Mouse (Mus musculus) neural tube, embryonic 11.5 days (tissue): Measurements from ENCODE around the gene Eya4. TPM values are rescaled to one million over a fixed set of nuclear protein-coding genes. Genes with fewer than 3 reads are reported as not detected.
A peak's percentile ranks its signal among the peaks of the same experiment; 100 is the strongest.

ENCODE experiments used
- ATAC-seq: fragments of 200-750 bp; cut with Nextera tagmentation; 2 replicates; pipeline ENCODE4 v1.8.0; 2017; ENCODE audit warnings: moderate number of reproducible peaks, mild to moderate bottlenecking, moderate TSS enrichment, moderate library complexity; ENCODE audit not compliant: insufficient read depth, low FRiP score, low TSS enrichment
- DNase-seq: peaks from one replicate; pipeline ENCODE4 v3.0.0-alpha.2; 2015; ENCODE audit warnings: low spot score
- H3K27ac ChIP-seq: fragments of 300-500 bp; sonication (generic); 2 replicates; pipeline ENCODE4 v1.5.1; 2014; ENCODE audit warnings: low read depth, mild to moderate bottlenecking, low read length
- H3K27me3 ChIP-seq: fragments of 300-500 bp; sonication (generic); 2 replicates; pipeline ENCODE4 v1.6.1; 2014; ENCODE audit warnings: mild to moderate bottlenecking, low read length, mixed read lengths; ENCODE audit not compliant: control insufficient read depth, insufficient read depth
- H3K36me3 ChIP-seq: fragments of 300-500 bp; sonication (generic); 2 replicates; pipeline ENCODE4 v1.6.1; 2014; ENCODE audit warnings: mild to moderate bottlenecking, low read length, moderate library complexity, mixed read lengths; ENCODE audit not compliant: control insufficient read depth, insufficient read depth
- H3K4me1 ChIP-seq: fragments of 300-500 bp; sonication (generic); 2 replicates; pipeline ENCODE4 v1.6.1; 2014; ENCODE audit warnings: low read length, mixed read lengths; ENCODE audit not compliant: control insufficient read depth, insufficient read depth
- H3K4me2 ChIP-seq: fragments of 300-500 bp; sonication (generic); 2 replicates; pipeline ENCODE4 v1.6.1; 2014; ENCODE audit warnings: low read depth, mild to moderate bottlenecking, moderate library complexity
- H3K4me3 ChIP-seq: fragments of 300-500 bp; sonication (generic); 2 replicates; pipeline ENCODE4 v1.5.1; 2014; ENCODE audit warnings: low read depth, low read length
- H3K9ac ChIP-seq: fragments of 300-500 bp; sonication (generic); 2 replicates; pipeline ENCODE4 v1.6.1; 2014; ENCODE audit warnings: mild to moderate bottlenecking, low read length
- H3K9me3 ChIP-seq: fragments of 300-500 bp; sonication (generic); 2 replicates; pipeline ENCODE4 v1.6.1; 2016; ENCODE audit warnings: low read length; ENCODE audit not compliant: control insufficient read depth
- WGBS: fragments of 180-500 bp; shearing (Covaris S2); extraction: QIAGEN DNeasy Blood & Tissue Kit; methylation state at CpG from one replicate; pipeline ENCODE4 v1.1.7; 2014; 5-methylcytosine and 5-hydroxymethylcytosine counted together
- polyA plus RNA-seq: library from polyadenylated mRNA; unstranded; fragments of >200 nt; fragmentation: Nextera tagmentation; extraction: Ambion mirVana; gene quantifications from 2 replicates; pipeline ENCODE4 v1.2.1, GENCODE M21; 2014

Eya4 gene
- polyA plus RNA-seq, 1 experiment from 2014 or later = 5.0 TPM

DNA sequence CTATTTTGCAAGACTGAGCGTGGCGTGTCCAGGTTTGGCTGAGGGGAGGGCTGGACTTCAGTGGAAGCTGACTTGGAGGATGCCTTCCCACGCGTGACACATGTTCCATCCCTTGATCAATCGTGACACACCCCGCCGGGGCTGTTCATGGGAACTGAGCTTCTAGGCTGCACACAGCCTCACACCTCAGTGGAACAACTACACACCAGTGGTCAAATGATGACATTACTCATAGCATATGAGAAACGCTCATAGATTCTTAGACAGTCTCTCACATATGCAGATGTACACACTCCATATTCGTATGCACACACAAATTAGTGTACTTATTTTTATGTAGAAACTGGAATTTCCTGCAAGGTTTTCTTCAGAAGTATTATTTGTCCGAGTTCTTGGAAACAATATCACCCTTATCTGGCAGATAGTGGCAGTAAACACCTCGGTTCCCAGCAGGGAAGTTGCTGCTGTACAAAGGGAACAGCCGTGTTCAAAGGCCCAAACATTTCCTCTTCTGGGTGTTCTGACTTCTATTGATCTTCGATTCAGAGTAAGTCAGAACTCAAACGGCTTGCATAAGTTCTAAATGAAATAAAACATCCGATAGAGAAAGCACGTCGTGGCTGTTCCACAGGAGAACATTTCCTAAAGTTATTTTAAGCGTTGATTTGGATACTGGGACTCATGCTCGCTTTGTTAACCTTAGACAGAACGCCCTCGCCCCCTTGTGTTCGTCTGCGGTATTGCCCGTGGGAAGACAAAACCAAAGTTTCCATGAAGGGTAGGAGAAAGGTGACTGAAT, 269.6 kb downstream of the Eya4 start:
- 37% methylated on average over 24 of the region's 24 CpGs for WGBS
- H3K4me1 ChIP-seq = no peaks in the 10 kb centered on the region

DNA sequence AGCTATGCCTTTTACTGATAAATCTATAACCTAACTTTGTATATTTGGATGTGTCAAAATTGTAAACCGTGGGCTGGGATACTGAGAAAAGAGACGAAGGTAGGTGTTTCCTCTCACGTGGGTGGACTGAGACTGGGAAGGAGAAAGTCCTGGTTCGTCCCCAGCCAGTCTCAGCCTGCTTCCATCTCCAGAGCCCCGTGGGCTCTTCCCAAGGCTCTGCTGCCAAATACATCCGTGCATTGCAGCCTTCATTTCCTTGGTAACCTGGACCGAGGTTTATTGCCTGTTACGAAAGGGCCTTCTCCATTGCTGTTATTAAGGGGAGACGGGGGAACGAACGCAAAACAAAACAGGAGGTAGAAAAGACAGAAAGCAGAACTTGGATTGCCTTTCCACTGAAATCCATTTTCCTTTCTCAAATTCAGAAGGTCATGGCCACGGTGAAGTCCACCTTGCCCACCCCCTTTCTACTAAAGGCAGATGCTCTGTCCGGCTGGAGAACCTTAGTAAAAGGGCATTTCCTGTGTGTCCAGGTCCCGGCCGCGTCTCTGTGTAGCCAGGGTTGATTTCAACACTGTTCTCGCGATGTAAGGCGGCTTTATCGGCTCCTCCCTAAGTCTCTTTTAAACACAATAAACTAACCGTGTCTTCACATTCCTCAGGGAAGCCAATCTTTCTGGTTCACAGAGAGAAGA, 273.7 kb downstream of the Eya4 start:
- Histone ChIP-seq H3K4me1 (no peaks in the 10 kb centered on the region), H3K27me3 (no peaks in the 10 kb centered on the region), H3K4me3 (0 out of 2 replicates have a peak overlapping the region, but pooled peaks have one; percentile 10), H3K9ac (peak overlapping the region; percentile 31), H3K9me3 (no peaks in the 10 kb centered on the region), H3K36me3 (no peaks in the 10 kb centered on the region), H3K4me2 (peak overlapping the region; percentile 33), H3K27ac (no peak overlapping the region)
- DNase-seq (no peak), ATAC-seq (0 out of 2 replicates have a peak, but pooled peaks have one; percentile 42)
- WGBS = 53% methylated on average over 21 of the region's 21 CpGs

More for the DNA sequence above, 269.6 kb downstream of the Eya4 start:
- Histone ChIP-seq H3K27ac (no peak overlapping the region), H3K4me2 (0 out of 2 replicates have a peak overlapping the region, but pooled peaks have one; percentile 0), H3K4me3 (no peak overlapping the region), H3K9me3 (no peaks in the 10 kb centered on the region), H3K36me3 (no peaks in the 10 kb centered on the region), H3K27me3 (no peaks in the 10 kb centered on the region), H3K9ac (no peak overlapping the region)
- DNase-seq = peak; percentile 84
- ATAC-seq = peak; percentile 57; the same call in 1 of the 2 replicates

DNA sequence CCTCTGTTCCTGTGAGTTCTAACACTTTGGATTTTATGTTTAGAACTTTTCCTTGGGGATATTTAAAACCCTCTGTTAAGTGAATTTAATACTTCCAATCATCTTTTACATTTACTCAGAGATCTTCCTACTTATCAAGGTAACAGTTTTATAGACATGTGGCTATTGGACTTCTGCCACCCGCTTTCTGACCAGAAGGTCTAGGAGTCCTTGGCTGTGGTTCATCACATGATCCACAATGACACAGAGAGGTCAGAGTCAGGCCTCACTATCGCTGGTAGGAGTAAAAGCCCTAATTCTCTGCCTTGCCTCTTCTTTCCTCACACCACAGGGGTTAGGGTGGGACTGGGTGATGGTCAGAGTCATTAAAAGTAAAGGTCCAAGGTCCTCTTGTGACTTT, 277.2 kb downstream of the Eya4 start:
- 61% methylated on average over 2 of the region's 2 CpGs for WGBS
- ATAC-seq = no peak
- H3K9ac ChIP-seq = no peak overlapping the region

DNA sequence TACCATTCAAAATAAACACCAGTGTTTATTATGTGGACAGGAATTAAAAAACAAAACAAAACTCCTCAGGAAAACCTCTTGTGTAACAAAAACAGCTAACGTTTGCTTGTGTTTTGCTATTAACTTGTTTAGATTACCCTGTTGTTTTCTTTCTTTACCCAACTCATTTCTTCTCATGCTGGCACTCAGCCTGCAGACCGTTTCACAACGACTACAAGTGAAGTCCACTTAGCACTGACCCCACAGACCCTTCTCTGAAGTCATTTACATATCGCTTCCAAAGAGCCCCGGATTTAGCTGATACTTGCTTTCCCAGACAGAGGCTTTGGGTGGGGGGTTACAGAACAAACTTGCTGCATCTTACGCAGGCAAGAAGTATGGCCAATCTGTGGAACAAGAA, 286.9 kb downstream of the Eya4 start:
- H3K4me2 ChIP-seq = no peak overlapping the region
- H3K4me1 ChIP-seq = no peaks in the 10 kb centered on the region
- H3K4me3 ChIP-seq = no peak overlapping the region
- DNase-seq (no peak), ATAC-seq (no peak)
- WGBS = 66% methylated on average over 6 of the region's 6 CpGs
- H3K9ac ChIP-seq = no peak overlapping the region
- no peaks in the 10 kb centered on the region for H3K27me3 ChIP-seq
- no peaks in the 10 kb centered on the region for H3K36me3 ChIP-seq
- H3K27ac ChIP-seq = no peak overlapping the region
- H3K9me3 ChIP-seq = no peaks in the 10 kb centered on the region

More for the DNA sequence above, 277.2 kb downstream of the Eya4 start:
- no peak overlapping the region for H3K4me3 ChIP-seq
- H3K27me3 ChIP-seq = no peaks in the 10 kb centered on the region
- no peak overlapping the region for H3K4me2 ChIP-seq
- DNase-seq = no peak
- no peak overlapping the region for H3K27ac ChIP-seq
- H3K36me3 ChIP-seq = no peaks in the 10 kb centered on the region
- no peaks in the 10 kb centered on the region for H3K9me3 ChIP-seq
- no peaks in the 10 kb centered on the region for H3K4me1 ChIP-seq

DNA sequence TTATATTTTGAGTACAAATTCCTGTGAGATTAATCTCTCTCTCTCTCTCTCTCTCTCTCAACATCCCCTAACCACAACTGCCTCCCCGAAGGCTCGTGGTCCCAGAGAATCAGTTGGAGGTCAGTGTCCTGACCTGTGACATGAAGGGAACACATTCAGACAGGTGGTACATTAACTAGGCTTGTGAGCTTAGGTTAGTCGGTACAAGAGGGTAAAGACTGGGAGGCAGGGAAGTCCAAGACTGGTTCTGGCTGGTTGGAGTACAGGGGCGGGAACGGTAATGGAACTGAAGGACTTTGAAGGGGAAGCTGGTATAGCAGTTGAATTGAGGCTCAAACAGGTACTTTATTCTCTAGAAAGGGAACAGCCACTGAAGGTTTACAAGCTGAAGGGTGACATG, 287.9 kb downstream of the Eya4 start:
- WGBS = 85% methylated on average over 5 of the region's 5 CpGs
- H3K4me3 ChIP-seq = no peak overlapping the region
- H3K27me3 ChIP-seq = no peaks in the 10 kb centered on the region
- DNase-seq (no peak), ATAC-seq (no peak)
- H3K36me3 ChIP-seq = no peaks in the 10 kb centered on the region
- no peak overlapping the region for H3K4me2 ChIP-seq
- H3K4me1 ChIP-seq = no peaks in the 10 kb centered on the region
- H3K9ac ChIP-seq = no peak overlapping the region
- H3K9me3 ChIP-seq = no peaks in the 10 kb centered on the region
- H3K27ac ChIP-seq = no peak overlapping the region

DNA sequence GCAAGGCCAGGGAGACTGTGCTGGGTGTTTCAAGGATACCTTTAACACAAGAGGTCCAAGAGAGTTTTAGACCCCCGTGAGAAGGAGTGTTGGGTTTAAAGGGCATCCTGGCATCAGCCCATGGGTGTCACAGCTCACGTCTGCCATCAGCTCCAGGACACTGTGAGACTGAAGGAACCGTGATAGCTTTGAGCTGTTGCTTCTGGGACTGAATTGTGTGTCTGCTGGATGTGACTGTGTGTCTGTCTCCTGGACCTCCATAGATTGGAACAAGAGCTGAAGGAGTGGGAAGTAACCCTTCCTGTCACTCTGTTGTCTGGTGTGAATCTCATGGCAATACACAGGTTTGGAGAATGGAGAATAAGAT, 289.9 kb downstream of the Eya4 start:
- H3K4me1 ChIP-seq = no peaks in the 10 kb centered on the region
- no peaks in the 10 kb centered on the region for H3K27me3 ChIP-seq
- ATAC-seq (no peak), DNase-seq (no peak)
- WGBS = 87% methylated on average over 3 of the region's 3 CpGs
- no peak overlapping the region for H3K9ac ChIP-seq
- H3K4me3 ChIP-seq = no peak overlapping the region
- H3K27ac ChIP-seq = no peak overlapping the region
- no peaks in the 10 kb centered on the region for H3K9me3 ChIP-seq
- no peak overlapping the region for H3K4me2 ChIP-seq
- H3K36me3 ChIP-seq = no peaks in the 10 kb centered on the region

DNA sequence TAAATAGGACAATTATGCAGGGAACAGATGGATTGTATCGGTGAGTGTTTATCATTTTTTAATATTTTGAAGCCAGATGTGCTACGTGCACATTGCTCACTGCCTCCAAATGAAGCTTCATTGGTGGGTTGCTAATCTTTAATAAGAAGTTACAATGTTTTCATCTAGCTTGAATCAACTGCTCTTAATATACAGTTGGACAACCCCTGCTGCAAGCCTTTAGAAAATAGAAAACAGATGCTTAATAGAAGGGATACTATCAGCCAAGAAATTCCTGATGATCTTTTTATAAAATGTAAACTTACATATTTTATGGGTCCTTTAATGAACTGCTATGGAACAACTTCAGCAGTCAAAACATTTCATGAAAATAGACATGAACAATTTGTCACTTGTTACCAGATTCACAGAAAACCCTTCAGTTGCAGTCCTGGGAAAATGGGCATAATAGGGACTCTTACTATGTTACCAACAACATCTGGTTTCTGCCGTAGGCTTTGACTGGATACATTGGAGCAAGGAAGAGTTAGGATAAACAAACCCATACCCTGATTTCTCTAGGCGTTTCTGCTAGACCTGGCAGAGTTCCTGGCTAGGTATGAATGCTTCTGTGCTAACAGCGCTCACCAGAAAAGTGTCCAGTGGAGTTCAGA, 290.4 kb downstream of the Eya4 start:
- DNase-seq = no peak
- no peaks in the 10 kb centered on the region for H3K27me3 ChIP-seq

DNA sequence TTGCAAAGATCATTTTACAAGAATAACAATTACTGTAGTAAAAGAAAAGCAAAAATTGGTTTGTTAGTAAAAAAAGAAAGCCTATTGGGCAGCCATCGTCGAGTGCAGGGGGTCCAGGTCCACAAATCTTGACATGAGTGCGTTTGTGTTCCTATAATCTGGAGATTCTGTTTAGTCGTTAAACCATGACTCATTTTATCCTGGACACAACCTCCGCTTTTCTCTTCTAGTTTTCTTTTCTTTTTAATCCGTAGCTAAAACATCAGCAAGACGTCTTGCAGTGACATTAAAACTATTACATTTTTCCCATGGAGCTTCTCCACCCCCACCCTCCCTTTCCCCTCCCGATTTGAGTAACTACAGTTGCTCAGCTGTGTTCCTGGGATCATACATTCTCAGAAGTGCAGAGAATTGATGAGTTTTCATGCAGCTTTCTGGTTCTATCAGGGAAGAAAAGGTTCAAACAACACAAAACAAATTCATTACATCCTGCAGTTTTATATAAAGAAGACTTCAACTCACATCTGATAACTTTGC, 297.1 kb downstream of the Eya4 start:
- WGBS = 89% methylated on average over 8 of the region's 8 CpGs
- no peak overlapping the region for H3K27ac ChIP-seq
- no peaks in the 10 kb centered on the region for H3K36me3 ChIP-seq
- no peak overlapping the region for H3K4me2 ChIP-seq
- H3K9me3 ChIP-seq = no peaks in the 10 kb centered on the region
- no peak overlapping the region for H3K9ac ChIP-seq
- ATAC-seq (no peak), DNase-seq (no peak)
- H3K27me3 ChIP-seq = no peaks in the 10 kb centered on the region
- H3K4me3 ChIP-seq = no peak overlapping the region
- no peaks in the 10 kb centered on the region for H3K4me1 ChIP-seq

More for the DNA sequence above, 290.4 kb downstream of the Eya4 start:
- H3K9ac ChIP-seq = no peak overlapping the region
- no peak overlapping the region for H3K4me3 ChIP-seq
- no peak overlapping the region for H3K27ac ChIP-seq
- no peak overlapping the region for H3K4me2 ChIP-seq
- WGBS = 81% methylated on average over 5 of the region's 5 CpGs
- no peaks in the 10 kb centered on the region for H3K36me3 ChIP-seq
- no peaks in the 10 kb centered on the region for H3K9me3 ChIP-seq
- ATAC-seq = no peak
- H3K4me1 ChIP-seq = no peaks in the 10 kb centered on the region
